Mouse (Mus musculus): ENCODE data around the gene Nfyc. TPM values are rescaled to one million over a fixed set of nuclear protein-coding genes. Genes with fewer than 3 reads are reported as not detected.

The Nfyc gene
- polyA plus RNA-seq (2012; rRNA removed): 103 and 247 TPM in 2 replicates

DNA sequence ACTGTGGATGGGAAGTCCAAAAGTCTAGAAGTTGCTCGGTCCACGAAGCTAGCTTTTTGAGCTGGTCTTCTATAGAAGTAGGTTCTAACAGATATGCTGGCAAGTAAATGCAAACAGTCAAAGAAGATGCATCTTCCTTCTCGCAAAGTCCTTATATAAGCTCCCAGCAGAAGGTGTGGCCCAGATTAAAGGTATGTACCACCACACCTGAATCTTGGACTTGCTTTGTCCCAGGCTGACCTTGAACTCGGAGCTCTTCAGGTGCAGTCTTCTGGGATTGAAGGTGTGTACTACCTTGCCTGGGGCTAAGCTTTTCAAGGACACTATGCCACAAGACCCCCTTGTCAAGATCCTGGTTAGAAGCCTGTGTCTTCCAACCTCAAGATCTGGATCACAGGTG lies at the start of gene Nfyc:
Gene Nfyc, minus strand, starts transcription at position 101 of the 400 bp plus-strand sequence.
- Histone ChIP-seq H3K36me3 (ENCODE audit: control insufficient read depth, insufficient read depth, low read length) (no peaks in the 10 kb centered on the region), H3K27ac (ENCODE audit: insufficient read depth, low read depth, low read length) (no peak within 1 kb of the TSS), H3K4me1 (ENCODE audit: control insufficient read depth, insufficient read depth, insufficient read length, low read length) (no peaks in the 10 kb centered on the region), H3K4me3 (ENCODE audit: low read depth, low read length) (no peak within 1 kb of the TSS), H3K27me3 (ENCODE audit: control insufficient read depth, insufficient read depth, low read length) (no peaks in the 10 kb centered on the region)
- no peak for TF ChIP-seq CTCF (IDR thresholded peaks at IDR 0.05; ENCODE audit: extremely low read depth, insufficient read length, insufficient replicate concordance, low read depth, low read length)
- TF ChIP-seq POLR2A (IDR thresholded peaks at IDR 0.05; ENCODE audit: low read depth, low read length): no peak
- 78% methylated on average over 4 of the region's 4 CpGs for WGBS

DNA sequence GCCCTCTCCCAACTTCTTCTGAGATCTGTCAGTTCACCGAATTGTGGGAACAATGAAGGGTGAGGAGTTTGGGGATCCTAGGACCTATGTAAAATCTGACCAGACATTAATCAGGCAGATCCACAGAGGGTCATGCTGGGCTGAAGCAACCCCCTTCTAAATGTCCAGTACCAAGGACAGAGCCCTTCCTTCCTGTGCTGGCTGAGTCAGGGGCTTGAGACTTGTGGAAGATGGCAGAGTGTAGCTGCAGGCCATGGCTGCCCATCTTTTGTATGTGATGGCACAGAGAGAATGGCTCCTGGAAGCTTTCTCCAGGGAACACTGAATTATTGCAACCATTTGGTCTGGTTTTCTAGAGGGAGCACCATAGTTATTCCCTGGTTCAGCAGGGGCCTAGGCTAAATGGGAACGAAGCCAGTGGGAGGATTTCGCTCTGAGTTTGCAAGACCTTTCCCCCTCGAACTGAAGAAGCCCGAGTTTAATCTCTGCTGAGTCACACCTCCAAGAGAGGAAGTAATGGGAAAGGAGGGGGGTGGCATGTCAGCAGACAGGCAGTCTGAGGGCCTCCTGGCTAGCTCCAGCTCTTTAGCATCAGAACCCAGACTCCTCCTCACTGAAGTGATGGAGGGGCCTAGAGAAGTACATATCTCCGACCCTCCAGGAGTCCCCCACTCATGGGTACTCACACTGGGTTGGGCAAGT lies 49.5 kb upstream of the Nfyc start:
- H3K4me3 ChIP-seq (ENCODE audit: low read depth, low read length): no peak overlapping the region
- no peaks in the 10 kb centered on the region for H3K27me3 ChIP-seq (ENCODE audit: control insufficient read depth, insufficient read depth, low read length)
- H3K27ac ChIP-seq (ENCODE audit: insufficient read depth, low read depth, low read length): no peak overlapping the region
- 45% methylated on average over 6 of the region's 6 CpGs for WGBS
- no peaks in the 10 kb centered on the region for H3K36me3 ChIP-seq (ENCODE audit: control insufficient read depth, insufficient read depth, low read length)
- TF ChIP-seq POLR2A (IDR thresholded peaks at IDR 0.05; ENCODE audit: low read depth, low read length) (no peak), CTCF (IDR thresholded peaks at IDR 0.05; ENCODE audit: extremely low read depth, insufficient read length, insufficient replicate concordance, low read depth, low read length) (no peak)
- H3K4me1 ChIP-seq (ENCODE audit: control insufficient read depth, insufficient read depth, insufficient read length, low read length): no peaks in the 10 kb centered on the region; the same call in 1 of the 2 replicates

DNA sequence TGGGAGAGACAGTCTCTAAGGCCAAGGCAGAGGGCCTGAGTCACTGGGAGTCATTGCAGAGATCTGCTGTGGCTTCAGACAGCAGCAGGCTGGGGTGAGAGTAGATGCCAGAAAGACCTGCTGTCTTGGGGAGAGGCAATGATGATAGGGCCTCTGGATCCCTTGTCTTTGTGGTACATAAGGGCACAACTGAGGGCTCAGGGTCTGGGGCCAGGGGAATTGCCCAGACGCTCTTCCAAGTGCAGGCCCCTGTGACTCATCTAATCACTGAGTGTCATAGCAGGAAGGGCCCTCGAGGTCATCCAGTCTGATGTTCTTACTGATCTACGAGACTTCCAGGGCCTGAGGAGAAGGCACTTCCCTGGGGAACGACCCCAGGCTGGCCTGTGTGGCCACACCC lies 48.0 kb upstream of the Nfyc start:
- WGBS: 24% methylated on average over 4 of the region's 4 CpGs
- Histone ChIP-seq H3K36me3 (ENCODE audit: control insufficient read depth, insufficient read depth, low read length) (no peaks in the 10 kb centered on the region), H3K4me3 (ENCODE audit: low read depth, low read length) (no peak overlapping the region), H3K27ac (ENCODE audit: insufficient read depth, low read depth, low read length) (no peak overlapping the region), H3K27me3 (ENCODE audit: control insufficient read depth, insufficient read depth, low read length) (no peaks in the 10 kb centered on the region), H3K4me1 (ENCODE audit: control insufficient read depth, insufficient read depth, insufficient read length, low read length) (no peaks in the 10 kb centered on the region)
- no peak for TF ChIP-seq POLR2A (IDR thresholded peaks at IDR 0.05; ENCODE audit: low read depth, low read length)
- TF ChIP-seq CTCF (IDR thresholded peaks at IDR 0.05; ENCODE audit: extremely low read depth, insufficient read length, insufficient replicate concordance, low read depth, low read length): no peak

DNA sequence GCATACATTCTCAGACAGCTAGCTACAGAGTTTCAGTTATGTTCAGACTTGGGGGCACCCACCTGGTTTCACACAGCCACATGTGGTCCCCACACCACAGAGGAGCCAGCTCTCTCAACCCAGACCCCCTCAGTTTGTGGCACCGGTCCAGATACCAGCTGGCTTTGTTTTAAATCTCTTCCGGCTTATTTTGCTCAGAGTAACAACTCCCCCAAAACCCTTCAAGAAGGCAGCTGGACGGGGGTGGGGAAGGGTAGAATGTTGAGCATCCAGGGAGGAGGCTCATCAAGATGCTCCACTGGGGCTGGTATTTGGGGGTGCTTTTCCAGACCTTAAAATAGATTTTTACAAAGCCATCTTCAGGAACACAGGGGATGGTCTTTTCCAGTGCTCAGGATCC lies 47.4 kb upstream of the Nfyc start:
- H3K27ac ChIP-seq (ENCODE audit: insufficient read depth, low read depth, low read length): no peak overlapping the region
- WGBS: 66% methylated on average over 3 of the region's 3 CpGs
- no peak for TF ChIP-seq CTCF (IDR thresholded peaks at IDR 0.05; ENCODE audit: extremely low read depth, insufficient read length, insufficient replicate concordance, low read depth, low read length)
- TF ChIP-seq POLR2A (IDR thresholded peaks at IDR 0.05; ENCODE audit: low read depth, low read length): no peak
- H3K27me3 ChIP-seq (ENCODE audit: control insufficient read depth, insufficient read depth, low read length): no peaks in the 10 kb centered on the region
- no peaks in the 10 kb centered on the region for H3K36me3 ChIP-seq (ENCODE audit: control insufficient read depth, insufficient read depth, low read length)
- no peaks in the 10 kb centered on the region for H3K4me1 ChIP-seq (ENCODE audit: control insufficient read depth, insufficient read depth, insufficient read length, low read length)
- H3K4me3 ChIP-seq (ENCODE audit: low read depth, low read length): no peak overlapping the region

DNA sequence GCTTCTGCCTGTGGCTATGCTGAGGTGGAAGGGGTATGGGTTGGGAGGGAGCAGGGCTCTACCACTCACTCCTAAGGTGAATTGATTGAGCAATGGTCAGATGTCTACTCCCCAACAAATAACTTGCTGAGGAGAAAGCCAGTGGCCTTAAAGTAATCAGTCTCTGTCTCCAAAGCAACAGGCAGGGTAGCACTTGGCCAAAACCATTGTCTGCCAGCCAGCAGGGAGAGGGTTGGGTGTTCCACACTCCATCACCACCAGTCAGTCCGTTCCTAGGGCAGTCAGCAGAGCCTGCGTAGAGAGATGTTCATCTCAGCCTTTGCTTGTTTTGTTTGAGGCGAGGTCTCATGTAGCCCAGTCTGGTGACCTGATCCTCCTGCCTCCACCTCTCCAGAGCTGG lies 44.6 kb upstream of the Nfyc start:
- H3K4me3 ChIP-seq (ENCODE audit: low read depth, low read length): no peak overlapping the region
- H3K27me3 ChIP-seq (ENCODE audit: control insufficient read depth, insufficient read depth, low read length): no peaks in the 10 kb centered on the region
- TF ChIP-seq CTCF (IDR thresholded peaks at IDR 0.05; ENCODE audit: extremely low read depth, insufficient read length, insufficient replicate concordance, low read depth, low read length) (no peak), POLR2A (IDR thresholded peaks at IDR 0.05; ENCODE audit: low read depth, low read length) (no peak)
- 63% methylated on average over 3 of the region's 3 CpGs for WGBS
- no peaks in the 10 kb centered on the region for H3K36me3 ChIP-seq (ENCODE audit: control insufficient read depth, insufficient read depth, low read length)
- H3K27ac ChIP-seq (ENCODE audit: insufficient read depth, low read depth, low read length): no peak overlapping the region
- no peaks in the 10 kb centered on the region for H3K4me1 ChIP-seq (ENCODE audit: control insufficient read depth, insufficient read depth, insufficient read length, low read length)

DNA sequence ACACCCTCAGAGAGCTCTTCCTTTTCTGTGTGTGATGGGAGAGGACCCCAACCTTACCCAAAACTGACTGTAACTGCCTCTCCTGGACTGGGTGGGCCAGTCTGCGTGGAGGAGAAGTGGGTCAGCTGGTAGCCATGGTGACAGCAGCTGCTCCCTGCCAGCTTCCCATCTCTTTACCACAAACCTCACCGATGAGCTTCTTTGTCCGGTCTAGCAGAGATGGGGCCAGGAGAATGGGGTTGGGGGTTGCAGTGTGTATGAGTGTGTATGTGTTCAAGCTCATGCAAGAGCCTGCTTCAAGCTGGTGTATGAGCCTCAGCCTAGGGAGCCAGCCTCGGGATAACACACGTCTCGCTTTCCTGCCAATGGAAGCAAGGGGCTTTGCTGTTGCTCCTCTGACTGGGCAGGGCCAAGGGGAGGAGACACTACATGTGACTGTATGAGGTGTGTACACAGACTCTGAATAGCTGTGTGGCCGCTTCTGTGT lies 38.9 kb upstream of the Nfyc start:
- no peaks in the 10 kb centered on the region for H3K36me3 ChIP-seq (ENCODE audit: control insufficient read depth, insufficient read depth, low read length)
- H3K4me3 ChIP-seq (ENCODE audit: low read depth, low read length): no peak overlapping the region
- 49% methylated on average over 7 of the region's 7 CpGs for WGBS
- no peak overlapping the region for H3K27ac ChIP-seq (ENCODE audit: insufficient read depth, low read depth, low read length)
- H3K27me3 ChIP-seq (ENCODE audit: control insufficient read depth, insufficient read depth, low read length): no peaks in the 10 kb centered on the region
- no peaks in the 10 kb centered on the region for H3K4me1 ChIP-seq (ENCODE audit: control insufficient read depth, insufficient read depth, insufficient read length, low read length)
- TF ChIP-seq POLR2A (IDR thresholded peaks at IDR 0.05; ENCODE audit: low read depth, low read length): no peak
- TF ChIP-seq CTCF (IDR thresholded peaks at IDR 0.05; ENCODE audit: extremely low read depth, insufficient read length, insufficient replicate concordance, low read depth, low read length): no peak

DNA sequence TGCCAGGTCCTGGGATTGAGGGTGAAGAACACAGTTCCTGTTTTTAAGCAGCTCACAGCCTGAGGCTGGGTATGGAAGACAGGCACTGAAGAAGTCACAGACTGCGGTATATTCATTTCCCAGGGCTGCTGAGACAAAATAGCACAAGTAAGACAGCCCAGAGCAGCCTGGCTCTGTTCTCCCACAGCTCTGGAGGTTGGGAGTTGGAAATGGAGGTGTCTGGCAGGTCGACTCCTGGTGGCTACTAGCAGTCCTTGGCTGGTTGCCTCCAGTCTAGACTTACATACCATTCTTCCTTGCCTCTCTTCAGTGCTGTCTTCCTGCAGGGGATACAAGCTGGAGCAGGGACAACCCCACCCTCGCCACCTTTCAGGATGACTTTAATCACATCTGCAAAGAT lies 37.6 kb upstream of the Nfyc start:
- TF ChIP-seq CTCF (IDR thresholded peaks at IDR 0.05; ENCODE audit: extremely low read depth, insufficient read length, insufficient replicate concordance, low read depth, low read length) (no peak), POLR2A (IDR thresholded peaks at IDR 0.05; ENCODE audit: low read depth, low read length) (no peak)
- no peak overlapping the region for H3K4me3 ChIP-seq (ENCODE audit: low read depth, low read length)
- H3K27me3 ChIP-seq (ENCODE audit: control insufficient read depth, insufficient read depth, low read length): no peaks in the 10 kb centered on the region
- 50% methylated on average over 3 of the region's 3 CpGs for WGBS
- H3K36me3 ChIP-seq (ENCODE audit: control insufficient read depth, insufficient read depth, low read length): no peaks in the 10 kb centered on the region
- no peak overlapping the region for H3K27ac ChIP-seq (ENCODE audit: insufficient read depth, low read depth, low read length)
- H3K4me1 ChIP-seq (ENCODE audit: control insufficient read depth, insufficient read depth, insufficient read length, low read length): no peaks in the 10 kb centered on the region
